Mouse (Mus musculus) bone marrow, adult 2 months (tissue): Measurements from ENCODE around the gene Ispd.

Source experiments
- CTCF ChIP-seq: fragments of 200-500 bp; IDR thresholded peaks from 2 replicates; pipeline ENCODE4 v1.5.1; 2011; ENCODE audit warnings: low read length, control low read depth; ENCODE audit not compliant: control insufficient read depth, insufficient read depth
- POLR2A ChIP-seq: fragments of 200-500 bp; IDR thresholded peaks from 2 replicates; pipeline ENCODE4 v1.6.1; 2011; ENCODE audit warnings: low read depth, mild to moderate bottlenecking, control low read depth, low read length, borderline replicate concordance; ENCODE audit not compliant: control insufficient read depth

- TF ChIP-seq POLR2A (no peak), CTCF (no peak)
Observed at GRCm38 (mm10) chr12:36564146-36564545, 182.9 kb downstream of the Ispd start.
